Mouse (Mus musculus) embryonic fibroblast, embryonic 13.5 days (primary cell): ENCODE data around the gene Prkcz.

ENCODE experiments used
- CTCF ChIP-seq: IDR thresholded peaks from 2 replicates; pipeline ENCODE4 v1.5.1; 2011; ENCODE audit warnings: mild to moderate bottlenecking, control low read depth, low read length, moderate library complexity, borderline replicate concordance; ENCODE audit not compliant: insufficient read depth
- POLR2A ChIP-seq: IDR thresholded peaks from 2 replicates; pipeline ENCODE4 v1.6.1; 2011; ENCODE audit warnings: low read depth, mild to moderate bottlenecking, control low read depth, low read length, moderate library complexity

GRCm38 (mm10) chr4:155371797-155372735, 10.9 kb upstream of the Prkcz start:
- no peak for TF ChIP-seq CTCF
- TF ChIP-seq POLR2A = no peak
